Mouse (Mus musculus) MEL (cell line): ENCODE measurements around the gene Hba-x. TPM values are rescaled to one million over a fixed set of nuclear protein-coding genes. Genes with fewer than 3 reads are reported as not detected.
A peak's percentile ranks its signal among the peaks of the same experiment; 100 is the strongest.

Source experiments
- DNase-seq: peaks from one replicate; pipeline ENCODE4 v3.0.0; 2011; ENCODE audit warnings: low read depth, low spot score
- H3K27ac ChIP-seq: 2 replicates; pipeline ENCODE4 v1.5.1; 2012; ENCODE audit warnings: low read depth, mild to moderate bottlenecking, control low read depth, low read length, moderate library complexity; ENCODE audit not compliant: control insufficient read depth
- H3K27me3 ChIP-seq, 2 experiments: fragments of 150-350 bp in 1 of 2; sonication (generic) in 1 of 2; 2 replicates each; pipeline ENCODE4 v1.6.1; 2012; ENCODE audit warnings: low read length in 2 of 2, mild to moderate bottlenecking in 2 of 2, improper control_type of control experiment in 1 of 2, moderate library complexity in 1 of 2; ENCODE audit not compliant: insufficient read depth in 2 of 2, control insufficient read depth in 1 of 2
- H3K36me3 ChIP-seq, 2 experiments: 2 replicates each; pipeline ENCODE4 v1.6.1; 2012 to 2014; ENCODE audit warnings: low read length in 2 of 2, improper control_type of control experiment in 1 of 2, inconsistent platforms in 1 of 2, mild to moderate bottlenecking in 1 of 2; ENCODE audit not compliant: insufficient read depth in 2 of 2, control insufficient read depth in 1 of 2
- H3K4me1 ChIP-seq, 2 experiments: fragments of 150-350 bp in 1 of 2; sonication (generic) in 1 of 2; 2 replicates each; pipeline ENCODE4 v1.6.1; 2012; ENCODE audit warnings: low read length in 2 of 2, improper control_type of control experiment in 1 of 2, mild to moderate bottlenecking in 1 of 2; ENCODE audit not compliant: insufficient read depth in 2 of 2, control insufficient read depth in 1 of 2
- H3K4me3 ChIP-seq, 2 experiments: fragments of 150-350 bp in 1 of 2; sonication (generic) in 1 of 2; 2 replicates each; pipeline ENCODE4 v1.5.1; 2012; ENCODE audit warnings: low read depth in 2 of 2, low read length in 2 of 2, mild to moderate bottlenecking in 2 of 2, moderate library complexity in 2 of 2, control low read depth in 1 of 2, improper control_type of control experiment in 1 of 2; ENCODE audit not compliant: control insufficient read depth in 1 of 2, insufficient read depth in 1 of 2
- H3K79me2 ChIP-seq: 2 replicates; pipeline ENCODE4 v1.6.1; 2012; ENCODE audit warnings: mild to moderate bottlenecking, low read length, moderate library complexity; ENCODE audit not compliant: control insufficient read depth, poor library complexity, insufficient read depth
- H3K9ac ChIP-seq: 2 replicates; pipeline ENCODE4 v1.6.1; 2012; ENCODE audit warnings: low read depth, mild to moderate bottlenecking, control low read depth, low read length, moderate library complexity; ENCODE audit not compliant: control insufficient read depth, poor library complexity, severe bottlenecking
- H3K9me3 ChIP-seq: fragments of 150-350 bp; sonication (generic); replicated peaks from 2 replicates; pipeline ENCODE4 v1.6.1; 2012; ENCODE audit warnings: mild to moderate bottlenecking, low read length, improper control_type of control experiment, moderate library complexity; ENCODE audit not compliant: insufficient read depth
- BHLHE40 ChIP-seq: IDR thresholded peaks from 2 replicates; pipeline ENCODE4 v1.6.1; 2012; ENCODE audit warnings: low read depth, mild to moderate bottlenecking, inconsistent platforms, low read length, improper control_type of control experiment, borderline replicate concordance
- CHD2 ChIP-seq: IDR thresholded peaks from 2 replicates; pipeline ENCODE4 v1.6.1; 2011; ENCODE audit warnings: low read length, improper control_type of control experiment
- CTCF ChIP-seq, 3 experiments: IDR thresholded peaks in 2 of 3; conservative IDR thresholded peaks in 1 of 3; 2 replicates each; pipeline ENCODE4 v1.5.1; 2011 to 2012; ENCODE audit warnings: low read length in 3 of 3, low read depth in 2 of 3, mild to moderate bottlenecking in 2 of 3, improper control_type of control experiment in 1 of 3, inconsistent platforms in 1 of 3, mixed read lengths in 1 of 3, moderate library complexity in 1 of 3; ENCODE audit not compliant: control insufficient read depth in 1 of 3, insufficient read depth in 1 of 3, poor library complexity in 1 of 3, severe bottlenecking in 1 of 3
- ELF1 ChIP-seq: IDR thresholded peaks from 2 replicates; pipeline ENCODE4 v1.6.1; 2014; ENCODE audit warnings: low read depth, mild to moderate bottlenecking, inconsistent platforms, low read length, improper control_type of control experiment, moderate library complexity
- EP300 ChIP-seq, 2 experiments: IDR thresholded peaks; 2 replicates each; pipeline ENCODE4 v1.6.1; 2011; ENCODE audit warnings: improper control_type of control experiment in 2 of 2, low read length in 2 of 2, low read depth in 1 of 2, mild to moderate bottlenecking in 1 of 2
- GABPA ChIP-seq: IDR thresholded peaks from 2 replicates; pipeline ENCODE4 v1.6.1; 2012; ENCODE audit warnings: low read depth, mild to moderate bottlenecking, inconsistent platforms, low read length, improper control_type of control experiment, moderate library complexity
- GATA1 ChIP-seq: IDR thresholded peaks from 2 replicates; pipeline ENCODE4 v1.6.1; 2011; ENCODE audit warnings: low read depth, low read length, improper control_type of control experiment
- JUND ChIP-seq: IDR thresholded peaks from 2 replicates; pipeline ENCODE4 v1.6.1; 2011; ENCODE audit warnings: low read depth, mild to moderate bottlenecking, improper control_type of control experiment, low read length
- MAFK ChIP-seq: IDR thresholded peaks from 2 replicates; pipeline ENCODE4 v1.6.1; 2011; ENCODE audit warnings: low read depth, mild to moderate bottlenecking, low read length, improper control_type of control experiment, borderline replicate concordance
- MEF2A ChIP-seq: IDR thresholded peaks from 2 replicates; pipeline ENCODE4 v1.6.1; 2014; ENCODE audit warnings: low read depth, mild to moderate bottlenecking, inconsistent platforms, low read length, improper control_type of control experiment; ENCODE audit not compliant: poor library complexity, insufficient replicate concordance, severe bottlenecking; ENCODE audit errors: extremely low read depth
- MYC ChIP-seq: IDR thresholded peaks from 2 replicates; pipeline ENCODE4 v1.6.1; 2011; ENCODE audit warnings: low read depth, mild to moderate bottlenecking, low read length, improper control_type of control experiment, moderate library complexity
- NELFE ChIP-seq: IDR thresholded peaks from 2 replicates; pipeline ENCODE4 v1.6.1; 2011; ENCODE audit warnings: low read depth, low read length, improper control_type of control experiment
- RCOR1 ChIP-seq: IDR thresholded peaks from 2 replicates; pipeline ENCODE4 v1.6.1; 2012; ENCODE audit warnings: low read depth, mild to moderate bottlenecking, inconsistent platforms, low read length, improper control_type of control experiment
- SIN3A ChIP-seq: IDR thresholded peaks from 2 replicates; pipeline ENCODE4 v1.6.1; 2012; ENCODE audit warnings: low read length, improper control_type of control experiment, inconsistent platforms
- SMC3 ChIP-seq: IDR thresholded peaks from 2 replicates; pipeline ENCODE4 v1.6.1; 2011; ENCODE audit warnings: low read depth, low read length, improper control_type of control experiment
- TBP ChIP-seq: IDR thresholded peaks from 2 replicates; pipeline ENCODE4 v1.8.0; 2011; ENCODE audit warnings: low read depth, low read length, improper control_type of control experiment
- TCF12 ChIP-seq: IDR thresholded peaks from 2 replicates; pipeline ENCODE4 v1.6.1; 2014; ENCODE audit warnings: low read depth, mild to moderate bottlenecking, inconsistent platforms, low read length, improper control_type of control experiment, moderate library complexity
- UBTF ChIP-seq: IDR thresholded peaks from 2 replicates; pipeline ENCODE4 v1.6.1; 2012; ENCODE audit warnings: low read depth, mild to moderate bottlenecking, inconsistent platforms, low read length, improper control_type of control experiment, moderate library complexity, borderline replicate concordance; ENCODE audit not compliant: insufficient read depth
- USF1 ChIP-seq: IDR thresholded peaks from 2 replicates; pipeline ENCODE4 v1.6.1; 2014; ENCODE audit warnings: low read depth, mild to moderate bottlenecking, inconsistent platforms, low read length, improper control_type of control experiment, moderate library complexity
- ZC3H11A ChIP-seq: IDR thresholded peaks from 2 replicates; pipeline ENCODE4 v1.6.1; 2012; ENCODE audit warnings: low read depth, mild to moderate bottlenecking, inconsistent platforms, low read length, improper control_type of control experiment
- ZMIZ1 ChIP-seq: IDR thresholded peaks from 2 replicates; pipeline ENCODE4 v1.6.1; 2012; ENCODE audit warnings: low read depth, mild to moderate bottlenecking, inconsistent platforms, low read length, improper control_type of control experiment, moderate library complexity
- polyA plus RNA-seq, 2 experiments: library from polyadenylated mRNA; stranded (reverse) in 1 of 2; unstranded in 1 of 2; fragments of >175 nt in 1 of 2; fragments of >200 nt in 1 of 2; gene quantifications; 2 replicates each; pipeline versions ENCODE4 v1.2.1 to v1.2.4; 2012; ENCODE audit warnings: low replicate concordance in 2 of 2, low read depth in 1 of 2; ENCODE audit not compliant: insufficient read length in 2 of 2, insufficient read depth in 1 of 2, missing spikeins in 1 of 2
- total RNA-seq: library from RNA; depleted of rRNA; stranded (reverse); fragments of 300-350 nt; gene quantifications from 2 replicates; pipeline ENCODE4 v1.2.3, GENCODE M21; 2012

Gene Hba-x
- total and polyA plus RNA-seq, 3 experiments: 0.13 TPM; not detected in 2

GRCm38 (mm10) chr11:32265117-32265738, 11.0 kb upstream of the Hba-x start (continued):
- peak; percentile 86 for TF ChIP-seq SIN3A
- peak; percentile 98 for TF ChIP-seq GATA1
- TF ChIP-seq ELF1: no peak
- TF ChIP-seq ZMIZ1: no peak
- peak; percentile 78 for TF ChIP-seq BHLHE40
- TF ChIP-seq JUND: no peak
- no peak for TF ChIP-seq MEF2A
- TF ChIP-seq TCF12: peak; percentile 98
- TF ChIP-seq EP300 (IDR thresholded peaks at IDR 0.05; ENCODE audit: low read depth in 1 of 2, low read length in 2 of 2): peak; percentile 96
- peak; percentile 100 for TF ChIP-seq RCOR1
- peak; percentile 69; the same call in 1 of the 2 replicates for TF ChIP-seq MYC
- TF ChIP-seq UBTF: no peak
- TF ChIP-seq ZC3H11A: 0 out of 2 replicates have a peak, but pooled peaks have one; percentile 1
- TF ChIP-seq MAFK: peak; percentile 91
- TF ChIP-seq, all 39 proteins: peak for 21

DNA sequence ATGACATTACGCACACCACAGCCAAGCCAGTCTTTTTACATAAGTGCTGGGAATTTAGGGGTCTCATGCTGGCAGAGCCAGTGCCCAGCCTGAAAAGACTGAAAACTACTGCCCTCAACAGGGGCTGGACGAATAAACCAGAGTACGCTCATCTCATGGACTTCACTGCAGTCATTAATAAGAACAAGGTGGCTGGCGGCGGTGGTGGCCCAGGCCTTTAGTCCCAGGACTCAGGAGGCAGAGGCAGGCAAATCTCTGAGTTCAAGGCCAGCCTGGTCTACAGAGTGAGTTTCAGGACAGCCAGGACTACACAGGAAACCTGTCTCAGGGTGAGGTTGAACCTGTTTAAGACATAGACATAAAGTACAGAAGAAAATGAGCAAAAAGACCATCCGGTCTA, 10.0 kb upstream of the Hba-x start:
- Histone ChIP-seq H3K9me3 (no peaks in the 10 kb centered on the region), H3K27me3 (no peaks in the 10 kb centered on the region), H3K36me3 (peaks cover 0 to 48% of the 10 kb centered on the region in 2 experiments; a peak in 2 of 4 replicates), H3K9ac (no peak overlapping the region), H3K4me3 (no peak overlapping the region), H3K27ac (no peak overlapping the region), H3K79me2 (peaks cover 5% of the 10 kb centered on the region)
- DNase-seq: no peak
- TF ChIP-seq ZC3H11A (no peak), MEF2A (no peak), JUND (no peak), TBP (no peak), UBTF (no peak), RCOR1 (no peak), CHD2 (no peak), MYC (no peak), CTCF (IDR thresholded peaks at IDR 0.05 in 2 of 3, conservative IDR thresholded peaks at IDR 0.05 in 1 of 3; ENCODE audit: control insufficient read depth in 1 of 3, insufficient read depth in 1 of 3, low read depth in 2 of 3, low read length in 3 of 3, poor library complexity in 1 of 3, severe bottlenecking in 1 of 3) (no peak), SMC3 (no peak), SIN3A (no peak), NELFE (no peak), USF1 (no peak), GABPA (no peak)
- TF ChIP-seq, all 39 proteins: peak for 0
- H3K4me1 ChIP-seq: peaks cover 28 to 47% of the 10 kb centered on the region in 2 experiments
